Mouse (Mus musculus): ENCODE data around the gene Arrb1. TPM values are rescaled to one million over a fixed set of nuclear protein-coding genes. Genes with fewer than 3 reads are reported as not detected.

Gene Arrb1
- polyA plus RNA-seq, 1 experiment from 2014 or later = 3.0 TPM

DNA sequence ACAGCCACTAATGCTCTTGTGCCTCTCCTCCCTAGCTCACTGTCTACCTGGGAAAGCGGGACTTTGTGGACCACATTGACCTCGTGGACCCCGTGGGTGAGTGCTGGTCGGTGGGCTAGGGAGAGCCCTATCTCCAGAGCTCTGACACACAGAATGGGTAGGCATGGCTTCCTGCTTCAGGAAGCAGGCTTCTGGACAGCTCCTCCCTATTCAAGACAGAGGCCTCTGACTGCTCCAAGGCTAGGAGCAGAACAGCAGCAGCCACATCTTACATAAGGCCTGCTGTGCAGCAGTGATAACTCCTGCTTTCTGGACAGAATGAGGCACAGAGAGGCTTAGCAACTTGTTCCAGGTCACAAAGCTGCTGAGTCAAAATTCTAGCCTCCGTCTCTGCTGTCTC is 48.4 kb downstream of the Arrb1 start:
- Histone ChIP-seq H3K9me3 (replicated peaks; ENCODE audit: control insufficient read depth, low read length) (no peaks in the 10 kb centered on the region), H3K4me1 (ENCODE audit: control insufficient read depth, insufficient read depth, low read length) (no peaks in the 10 kb centered on the region), H3K4me3 (ENCODE audit: low read depth, low read length) (no peak overlapping the region), H3K36me3 (replicated peaks; ENCODE audit: control insufficient read depth, insufficient read depth, low read depth, low read length) (no peaks in the 10 kb centered on the region; the same call in 1 of the 2 replicates), H3K27me3 (ENCODE audit: control insufficient read depth, insufficient read depth, low read length) (no peaks in the 10 kb centered on the region), H3K9ac (replicated peaks; ENCODE audit: low read length) (no peak overlapping the region), H3K4me2 (ENCODE audit: low read depth, low read length) (no peak overlapping the region), H3K27ac (replicated peaks; ENCODE audit: low read depth, low read length) (no peak overlapping the region)
- ATAC-seq (replicated peaks; ENCODE audit: insufficient number of reproducible peaks, low FRiP score, low TSS enrichment, low read depth) (no peak), DNase-seq (ENCODE audit: low spot score) (no peak)
- WGBS = 86% methylated on average over 5 of the region's 5 CpGs

DNA sequence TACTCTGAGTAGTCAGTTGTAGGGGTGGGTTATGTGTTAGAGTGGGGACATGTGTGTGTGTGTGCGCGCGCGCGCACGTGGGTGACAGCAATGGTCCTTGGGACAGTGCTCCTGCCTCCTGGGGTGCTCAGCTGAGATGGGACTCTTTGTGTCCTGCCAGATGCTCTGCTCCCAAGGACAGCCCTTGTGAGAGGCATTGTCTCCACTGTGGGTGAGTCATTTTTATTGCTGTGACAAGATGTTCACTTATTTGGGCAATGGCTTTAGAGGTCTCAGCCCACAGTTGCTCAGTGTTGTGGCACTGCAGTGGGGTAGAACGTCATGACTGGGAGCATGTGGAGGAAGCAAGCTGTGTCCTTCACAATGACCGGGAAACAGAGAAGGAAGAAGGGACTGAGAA is 50.7 kb downstream of the Arrb1 start:
- Histone ChIP-seq H3K27ac (replicated peaks; ENCODE audit: low read depth, low read length) (no peak overlapping the region), H3K4me1 (ENCODE audit: control insufficient read depth, insufficient read depth, low read length) (no peaks in the 10 kb centered on the region), H3K9me3 (replicated peaks; ENCODE audit: control insufficient read depth, low read length) (no peaks in the 10 kb centered on the region), H3K9ac (replicated peaks; ENCODE audit: low read length) (no peak overlapping the region), H3K4me2 (ENCODE audit: low read depth, low read length) (no peak overlapping the region), H3K4me3 (ENCODE audit: low read depth, low read length) (no peak overlapping the region), H3K36me3 (replicated peaks; ENCODE audit: control insufficient read depth, insufficient read depth, low read depth, low read length) (no peaks in the 10 kb centered on the region; the same call in 1 of the 2 replicates), H3K27me3 (ENCODE audit: control insufficient read depth, insufficient read depth, low read length) (no peaks in the 10 kb centered on the region)
- no peak for ATAC-seq (replicated peaks; ENCODE audit: insufficient number of reproducible peaks, low FRiP score, low TSS enrichment, low read depth)
- DNase-seq (ENCODE audit: low spot score) = no peak
- 88% methylated on average over 8 of the region's 8 CpGs for WGBS

DNA sequence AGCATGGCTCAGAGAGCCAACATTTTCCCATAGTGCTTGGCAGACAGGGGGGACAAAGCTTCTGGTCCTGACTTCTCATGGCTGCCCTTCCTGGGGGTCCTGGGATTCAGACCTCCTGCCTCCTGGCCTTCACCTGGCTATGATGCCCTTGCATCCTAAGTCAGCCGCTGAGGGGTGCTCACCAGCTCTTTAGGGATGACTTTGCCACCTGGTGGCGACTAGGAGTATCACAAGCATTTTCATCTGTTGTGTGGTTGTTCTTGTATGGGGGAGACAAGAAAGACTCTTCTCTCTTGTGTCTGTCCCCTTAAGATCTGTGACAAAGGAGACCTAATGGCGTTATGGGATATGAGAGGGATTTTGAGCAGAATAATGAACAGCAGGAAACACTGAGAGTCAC is 54.8 kb downstream of the Arrb1 start:
- WGBS = 16% methylated on average over 3 of the region's 3 CpGs
- Histone ChIP-seq H3K27ac (replicated peaks; ENCODE audit: low read depth, low read length) (no peak overlapping the region), H3K9ac (replicated peaks; ENCODE audit: low read length) (no peak overlapping the region), H3K4me3 (ENCODE audit: low read depth, low read length) (no peak overlapping the region), H3K27me3 (ENCODE audit: control insufficient read depth, insufficient read depth, low read length) (no peaks in the 10 kb centered on the region), H3K4me2 (ENCODE audit: low read depth, low read length) (no peak overlapping the region), H3K36me3 (replicated peaks; ENCODE audit: control insufficient read depth, insufficient read depth, low read depth, low read length) (no peaks in the 10 kb centered on the region; the same call in 1 of the 2 replicates), H3K9me3 (replicated peaks; ENCODE audit: control insufficient read depth, low read length) (no peaks in the 10 kb centered on the region), H3K4me1 (ENCODE audit: control insufficient read depth, insufficient read depth, low read length) (no peaks in the 10 kb centered on the region)
- ATAC-seq (replicated peaks; ENCODE audit: insufficient number of reproducible peaks, low FRiP score, low TSS enrichment, low read depth) (no peak), DNase-seq (ENCODE audit: low spot score) (peak; percentile 81)

GRCm38 (mm10) chr7:99590646-99591045 is 55.4 kb downstream of the Arrb1 start:
- no peaks in the 10 kb centered on the region for H3K4me1 ChIP-seq (ENCODE audit: control insufficient read depth, insufficient read depth, low read length)

DNA sequence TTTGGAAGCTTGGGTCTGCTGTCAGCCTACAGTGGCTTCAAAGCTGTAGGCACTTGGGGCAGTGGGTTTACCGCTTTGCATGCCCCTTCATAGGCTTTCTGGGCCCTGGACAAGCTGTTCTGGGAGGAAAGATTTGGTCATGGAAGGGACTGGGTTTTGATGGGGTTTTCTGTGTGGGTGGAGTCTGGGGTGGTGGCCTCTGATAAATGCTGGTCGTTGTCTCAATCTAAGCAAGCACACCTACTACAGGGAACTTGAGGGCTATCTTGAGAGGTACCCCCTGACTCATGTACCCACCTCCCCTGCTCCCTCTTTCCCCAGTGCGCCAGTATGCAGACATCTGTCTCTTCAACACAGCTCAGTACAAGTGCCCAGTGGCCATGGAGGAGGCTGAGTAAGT is 57.4 kb downstream of the Arrb1 start:
- H3K36me3 ChIP-seq (replicated peaks; ENCODE audit: control insufficient read depth, insufficient read depth, low read depth, low read length) = no peaks in the 10 kb centered on the region; the same call in 1 of the 2 replicates
- 91% methylated on average over 3 of the region's 3 CpGs for WGBS
- ATAC-seq (replicated peaks; ENCODE audit: insufficient number of reproducible peaks, low FRiP score, low TSS enrichment, low read depth) = no peak

More at GRCm38 (mm10) chr7:99590646-99591045, 55.4 kb downstream of the Arrb1 start:
- H3K4me2 ChIP-seq (ENCODE audit: low read depth, low read length) = no peak overlapping the region
- ATAC-seq (replicated peaks; ENCODE audit: insufficient number of reproducible peaks, low FRiP score, low TSS enrichment, low read depth) = no peak
- DNase-seq (ENCODE audit: low spot score) = no peak
- H3K27me3 ChIP-seq (ENCODE audit: control insufficient read depth, insufficient read depth, low read length) = no peaks in the 10 kb centered on the region
- no peak overlapping the region for H3K4me3 ChIP-seq (ENCODE audit: low read depth, low read length)
- no peak overlapping the region for H3K9ac ChIP-seq (replicated peaks; ENCODE audit: low read length)
- H3K9me3 ChIP-seq (replicated peaks; ENCODE audit: control insufficient read depth, low read length) = no peaks in the 10 kb centered on the region
- WGBS = 88% methylated on average over 5 of the region's 5 CpGs
- H3K27ac ChIP-seq (replicated peaks; ENCODE audit: low read depth, low read length) = no peak overlapping the region
- H3K36me3 ChIP-seq (replicated peaks; ENCODE audit: control insufficient read depth, insufficient read depth, low read depth, low read length) = no peaks in the 10 kb centered on the region; the same call in 1 of the 2 replicates

DNA sequence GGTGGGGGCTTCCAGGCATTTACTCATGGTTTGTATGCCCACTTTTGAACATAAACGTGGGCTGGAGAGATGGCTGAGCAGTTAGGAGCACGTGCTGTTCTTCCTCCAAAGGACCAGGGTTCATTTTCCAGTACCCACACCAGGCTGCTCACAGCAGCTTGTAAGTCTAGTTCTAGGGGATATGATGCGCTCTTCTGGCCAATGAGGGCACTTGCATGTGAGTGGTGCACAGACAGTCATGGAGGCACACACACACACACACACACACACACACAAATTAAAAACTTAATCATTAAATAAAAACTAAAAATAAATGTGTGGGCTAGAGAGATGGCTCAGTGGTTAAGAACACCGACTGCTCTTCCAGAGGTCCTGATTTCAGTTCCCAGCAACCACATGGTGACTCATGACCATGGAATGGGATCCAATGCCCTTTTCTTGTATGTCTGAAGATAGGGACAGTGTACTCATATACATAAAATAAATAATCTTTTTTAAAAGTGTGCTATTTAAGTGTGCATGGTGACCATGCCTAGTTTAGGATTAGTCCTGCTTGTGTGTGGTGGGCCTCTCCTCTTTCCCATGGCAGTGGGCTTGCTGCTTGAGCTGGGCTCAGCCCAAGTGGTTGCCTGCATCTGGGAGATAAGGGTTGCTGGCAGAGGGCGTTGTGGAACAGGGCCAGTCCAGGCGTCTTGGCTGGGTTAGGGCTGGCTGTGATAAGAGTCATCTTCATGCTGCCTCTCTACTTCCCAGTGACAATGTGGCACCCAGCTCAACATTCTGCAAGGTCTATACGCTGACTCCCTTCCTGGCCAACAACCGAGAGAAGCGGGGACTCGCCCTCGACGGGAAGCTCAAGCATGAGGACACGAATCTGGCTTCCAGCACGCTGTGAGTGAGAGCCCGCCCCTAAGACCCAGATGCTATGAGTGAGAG is 58.9 kb downstream of the Arrb1 start:
- no peak overlapping the region for H3K4me2 ChIP-seq (ENCODE audit: low read depth, low read length)
- H3K36me3 ChIP-seq (replicated peaks; ENCODE audit: control insufficient read depth, insufficient read depth, low read depth, low read length) = no peaks in the 10 kb centered on the region
- H3K9me3 ChIP-seq (replicated peaks; ENCODE audit: control insufficient read depth, low read length) = no peaks in the 10 kb centered on the region
- H3K4me3 ChIP-seq (ENCODE audit: low read depth, low read length) = no peak overlapping the region
- no peak for ATAC-seq (replicated peaks; ENCODE audit: insufficient number of reproducible peaks, low FRiP score, low TSS enrichment, low read depth)
- no peaks in the 10 kb centered on the region for H3K27me3 ChIP-seq (ENCODE audit: control insufficient read depth, insufficient read depth, low read length)
- no peak for DNase-seq (ENCODE audit: low spot score)
- no peak overlapping the region for H3K9ac ChIP-seq (replicated peaks; ENCODE audit: low read length)
- WGBS = 88% methylated on average over 15 of the region's 15 CpGs
- no peak overlapping the region for H3K27ac ChIP-seq (replicated peaks; ENCODE audit: low read depth, low read length)
- H3K4me1 ChIP-seq (ENCODE audit: control insufficient read depth, insufficient read depth, low read length) = no peaks in the 10 kb centered on the region

More for the DNA sequence above, 57.4 kb downstream of the Arrb1 start:
- H3K4me2 ChIP-seq (ENCODE audit: low read depth, low read length) = no peak overlapping the region
- H3K9ac ChIP-seq (replicated peaks; ENCODE audit: low read length) = no peak overlapping the region
- DNase-seq (ENCODE audit: low spot score) = no peak
- no peaks in the 10 kb centered on the region for H3K27me3 ChIP-seq (ENCODE audit: control insufficient read depth, insufficient read depth, low read length)
- H3K9me3 ChIP-seq (replicated peaks; ENCODE audit: control insufficient read depth, low read length) = no peaks in the 10 kb centered on the region
- H3K4me1 ChIP-seq (ENCODE audit: control insufficient read depth, insufficient read depth, low read length) = no peaks in the 10 kb centered on the region
- no peak overlapping the region for H3K27ac ChIP-seq (replicated peaks; ENCODE audit: low read depth, low read length)
- no peak overlapping the region for H3K4me3 ChIP-seq (ENCODE audit: low read depth, low read length)

- no peak for ATAC-seq (replicated peaks; ENCODE audit: insufficient number of reproducible peaks, low FRiP score, low TSS enrichment, low read depth)
- H3K4me3 ChIP-seq (ENCODE audit: low read depth, low read length) = no peak overlapping the region
- no peak overlapping the region for H3K4me2 ChIP-seq (ENCODE audit: low read depth, low read length)
- no peak overlapping the region for H3K9ac ChIP-seq (replicated peaks; ENCODE audit: low read length)
- 78% methylated on average over 4 of the region's 4 CpGs for WGBS
- no peaks in the 10 kb centered on the region for H3K27me3 ChIP-seq (ENCODE audit: control insufficient read depth, insufficient read depth, low read length)
- H3K36me3 ChIP-seq (replicated peaks; ENCODE audit: control insufficient read depth, insufficient read depth, low read depth, low read length) = no peaks in the 10 kb centered on the region
- H3K27ac ChIP-seq (replicated peaks; ENCODE audit: low read depth, low read length) = no peak overlapping the region
- DNase-seq (ENCODE audit: low spot score) = no peak
- H3K4me1 ChIP-seq (ENCODE audit: control insufficient read depth, insufficient read depth, low read length) = no peaks in the 10 kb centered on the region
- no peaks in the 10 kb centered on the region for H3K9me3 ChIP-seq (replicated peaks; ENCODE audit: control insufficient read depth, low read length)
Measured at GRCm38 (mm10) chr7:99598722-99599121, 63.5 kb downstream of the Arrb1 start.

- Histone ChIP-seq H3K27me3 (ENCODE audit: control insufficient read depth, insufficient read depth, low read length) (no peaks in the 10 kb centered on the region), H3K27ac (replicated peaks; ENCODE audit: low read depth, low read length) (no peak overlapping the region), H3K9me3 (replicated peaks; ENCODE audit: control insufficient read depth, low read length) (no peaks in the 10 kb centered on the region), H3K9ac (replicated peaks; ENCODE audit: low read length) (no peak overlapping the region), H3K36me3 (replicated peaks; ENCODE audit: control insufficient read depth, insufficient read depth, low read depth, low read length) (no peaks in the 10 kb centered on the region), H3K4me1 (ENCODE audit: control insufficient read depth, insufficient read depth, low read length) (no peaks in the 10 kb centered on the region), H3K4me2 (ENCODE audit: low read depth, low read length) (no peak overlapping the region), H3K4me3 (ENCODE audit: low read depth, low read length) (no peak overlapping the region)
- no peak for ATAC-seq (replicated peaks; ENCODE audit: insufficient number of reproducible peaks, low FRiP score, low TSS enrichment, low read depth)
- no peak for DNase-seq (ENCODE audit: low spot score)
- 80% methylated on average over 8 of the region's 8 CpGs for WGBS
Measured at GRCm38 (mm10) chr7:99603875-99604662, 68.8 kb downstream of the Arrb1 start.
